Mouse (Mus musculus) ovary, postnatal 14 days (tissue): ENCODE results near the gene Ppm1l.
"Not testable (repeated sequence)": the region's sequence is repeated elsewhere in the genome, so short reads cannot be mapped to it uniquely, and the experiment has no call there.

Experiments
- DNase-seq: peaks from one replicate; pipeline ENCODE4 v3.0.0; 2022; ENCODE audit warnings: low spot score

Gene Ppm1l

GRCm38 (mm10) chr3:69535941-69536647 is 219.4 kb downstream of the Ppm1l start:
- no peak for DNase-seq

GRCm38 (mm10) chr3:69542962-69543361 is 226.3 kb downstream of the Ppm1l start:
- DNase-seq, result no peak

DNA sequence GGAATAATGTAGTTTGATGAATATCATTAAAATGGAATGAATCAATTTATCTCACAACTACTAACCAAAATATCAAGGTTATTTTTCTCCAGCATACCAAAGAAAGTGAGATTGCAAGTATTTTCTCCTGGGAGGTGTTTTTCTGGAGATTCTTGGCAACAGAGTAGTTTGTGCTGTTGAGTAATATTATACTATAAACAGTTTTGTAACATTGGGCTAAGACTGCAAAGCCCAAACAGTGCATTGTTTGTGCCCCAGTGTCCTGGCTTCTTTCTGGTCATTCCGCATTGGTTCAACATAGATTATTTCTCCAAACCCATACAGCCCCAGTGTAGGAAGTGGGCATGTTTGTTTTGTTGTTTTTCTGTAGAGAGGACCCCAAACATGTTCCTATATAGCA is 227.1 kb downstream of the Ppm1l start:
- DNase-seq, result no peak

DNA sequence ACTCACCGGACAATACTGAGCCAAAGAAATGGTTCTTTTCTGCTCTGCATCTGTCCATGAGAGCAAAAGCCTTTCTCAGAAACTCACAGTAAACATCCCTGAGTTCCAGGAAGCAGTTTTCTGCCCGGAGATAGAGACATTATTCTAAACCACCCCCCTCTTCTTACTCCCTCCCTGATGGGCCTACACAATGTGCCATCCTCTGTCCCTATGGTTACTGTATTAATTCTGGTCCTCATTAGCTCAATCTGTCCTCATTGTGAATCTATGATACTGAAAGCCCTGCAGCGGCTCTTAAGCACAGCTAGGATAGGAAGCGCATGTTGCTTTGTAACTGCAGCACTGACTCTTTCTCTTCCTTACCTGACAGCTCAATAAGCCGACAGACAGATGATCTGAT is 228.4 kb downstream of the Ppm1l start:
- DNase-seq, result no peak

DNA sequence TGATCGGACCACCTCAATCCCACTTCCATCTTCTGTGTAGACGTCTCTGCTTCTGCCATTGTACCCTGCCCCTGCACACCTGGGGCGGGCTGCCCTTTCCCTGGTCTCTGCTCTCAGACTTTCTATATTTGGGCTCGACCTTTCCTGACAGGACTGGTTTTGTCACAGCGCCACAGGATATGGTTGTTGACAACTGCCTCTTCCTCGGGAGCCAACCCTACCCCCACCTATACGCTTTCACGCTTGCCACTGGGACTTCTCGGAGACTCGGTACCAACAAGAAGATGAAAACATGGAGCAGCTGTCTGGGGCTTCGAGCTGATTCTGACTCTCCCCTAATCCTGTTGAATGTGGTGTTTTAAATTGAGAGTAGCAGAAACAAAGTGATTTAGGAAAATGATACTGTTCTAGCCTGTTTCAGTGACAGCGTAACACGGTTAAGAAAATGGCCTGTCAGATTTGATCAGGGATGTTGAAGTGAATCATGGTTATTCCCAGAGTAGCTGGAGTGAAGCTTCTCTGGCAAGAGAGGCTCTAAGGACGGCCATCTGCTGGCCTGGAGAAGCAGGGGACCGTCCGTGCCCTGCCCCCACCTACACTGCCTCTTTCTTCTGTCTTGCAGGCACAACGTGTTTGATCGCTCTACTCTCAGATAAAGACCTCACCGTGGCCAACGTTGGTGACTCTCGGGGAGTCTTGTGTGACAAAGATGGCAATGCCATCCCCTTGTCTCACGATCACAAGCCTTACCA is 232.2 kb downstream of the Ppm1l start:
- DNase-seq, result no peak

- DNase-seq, result no peak
Observed at GRCm38 (mm10) chr3:69549602-69550001, 232.9 kb downstream of the Ppm1l start.

DNA sequence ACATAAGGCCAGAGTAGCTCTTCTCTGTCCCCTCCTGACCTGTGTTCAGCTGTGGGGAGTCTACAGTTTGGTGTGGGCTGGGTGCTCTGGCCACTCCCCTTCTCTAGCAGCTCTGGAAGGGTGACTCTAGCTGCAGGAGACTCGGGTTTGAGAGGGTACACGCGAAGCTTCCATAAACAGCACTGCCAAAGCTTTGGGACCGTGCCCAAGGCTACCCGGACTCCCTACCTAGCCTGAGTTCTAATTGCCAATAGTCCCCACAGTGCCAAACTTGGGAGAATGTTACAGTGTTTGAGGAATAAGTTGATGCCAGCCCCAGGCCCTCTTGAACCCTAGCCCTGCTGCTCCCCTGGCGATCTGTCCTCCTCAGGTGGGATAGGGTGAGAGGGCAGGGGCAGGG is 238.8 kb downstream of the Ppm1l start:
- DNase-seq, result no peak

GRCm38 (mm10) chr3:69556092-69556778 is 239.6 kb downstream of the Ppm1l start:
- DNase-seq, result no peak

GRCm38 (mm10) chr3:69559316-69559974 is 242.8 kb downstream of the Ppm1l start:
- no peak for DNase-seq

DNA sequence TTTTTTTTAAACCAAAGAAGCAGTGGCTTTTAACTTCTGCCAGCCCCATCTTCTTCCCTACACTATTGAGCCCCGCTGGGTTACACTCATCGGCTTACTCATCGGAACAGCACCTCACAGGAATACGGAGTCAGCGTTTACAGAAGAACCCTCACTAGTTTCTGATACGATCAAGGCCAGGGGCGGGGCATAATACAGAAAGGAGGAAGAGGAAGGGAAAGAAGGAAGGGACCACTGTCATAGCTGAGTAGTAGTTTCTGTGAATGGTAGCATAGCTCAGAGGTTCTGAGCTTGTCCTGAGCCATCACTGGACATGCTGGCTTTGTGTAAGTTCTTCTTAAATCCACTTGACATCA is 243.3 kb downstream of the Ppm1l start:
- DNase-seq, result no peak

DNA sequence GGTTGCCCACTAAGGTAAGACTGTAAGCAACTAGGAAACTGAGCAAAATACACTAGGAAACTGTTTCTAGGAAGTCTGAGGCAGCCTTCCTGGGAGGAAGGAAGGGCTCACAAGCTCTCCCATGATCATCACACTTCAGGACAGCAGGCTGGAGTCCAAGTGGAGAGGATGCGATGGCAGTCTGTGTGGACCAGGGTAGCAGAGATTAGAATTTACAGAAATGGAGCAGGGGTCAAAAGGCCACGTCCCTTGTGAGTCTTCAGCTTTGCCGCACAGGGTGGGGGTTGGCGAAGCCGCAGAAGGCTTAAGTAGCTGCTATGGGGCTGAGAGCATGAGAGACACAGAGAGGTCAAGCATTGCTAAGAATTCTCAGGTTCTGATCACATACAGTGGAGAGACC is 245.0 kb downstream of the Ppm1l start:
- DNase-seq, result no peak

GRCm38 (mm10) chr3:69563406-69563805 is 246.7 kb downstream of the Ppm1l start:
- DNase-seq, result no peak

DNA sequence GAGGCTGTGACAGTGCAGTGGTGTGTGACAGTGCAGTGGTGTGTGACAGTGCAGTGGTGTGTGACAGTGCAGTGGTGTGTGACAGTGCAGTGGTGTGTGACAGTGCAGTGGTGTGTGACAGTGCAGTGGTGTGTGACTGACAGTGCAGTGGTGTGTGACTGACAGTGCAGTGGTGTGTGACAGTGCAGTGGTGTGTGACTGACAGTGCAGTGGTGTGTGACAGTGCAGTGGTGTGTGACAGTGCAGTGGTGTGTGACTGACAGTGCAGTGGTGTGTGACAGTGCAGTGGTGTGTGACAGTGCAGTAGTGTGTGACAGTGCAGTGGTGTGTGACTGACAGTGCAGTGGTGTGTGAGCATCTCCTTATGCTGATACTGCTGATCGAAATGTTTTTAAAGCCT is 248.9 kb downstream of the Ppm1l start:
- not testable (repeated sequence) for DNase-seq

DNA sequence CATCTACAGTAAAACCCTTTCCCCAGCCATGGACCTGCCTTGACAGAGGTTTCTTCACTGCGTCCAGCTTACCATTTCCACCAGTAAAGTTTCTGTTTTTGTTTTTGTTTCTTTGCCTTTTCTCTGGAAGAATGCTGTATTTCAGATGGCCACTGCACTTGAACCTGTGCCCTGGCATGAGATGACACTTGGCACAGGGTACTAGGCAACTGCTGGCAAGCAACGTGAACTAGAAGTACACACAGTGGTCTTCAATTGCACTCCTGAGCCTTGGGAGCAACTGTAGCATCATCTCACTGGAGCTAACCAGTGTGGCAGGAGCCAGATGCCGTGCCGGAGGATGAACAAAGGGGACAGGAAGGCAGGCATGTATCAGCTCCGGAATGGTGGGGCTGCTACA is 255.9 kb downstream of the Ppm1l start:
- no peak for DNase-seq

- DNase-seq, result no peak
Observed at GRCm38 (mm10) chr3:69575577-69575976, 258.9 kb downstream of the Ppm1l start.

GRCm38 (mm10) chr3:69576715-69577114 is 260.1 kb downstream of the Ppm1l start:
- no peak for DNase-seq

DNA sequence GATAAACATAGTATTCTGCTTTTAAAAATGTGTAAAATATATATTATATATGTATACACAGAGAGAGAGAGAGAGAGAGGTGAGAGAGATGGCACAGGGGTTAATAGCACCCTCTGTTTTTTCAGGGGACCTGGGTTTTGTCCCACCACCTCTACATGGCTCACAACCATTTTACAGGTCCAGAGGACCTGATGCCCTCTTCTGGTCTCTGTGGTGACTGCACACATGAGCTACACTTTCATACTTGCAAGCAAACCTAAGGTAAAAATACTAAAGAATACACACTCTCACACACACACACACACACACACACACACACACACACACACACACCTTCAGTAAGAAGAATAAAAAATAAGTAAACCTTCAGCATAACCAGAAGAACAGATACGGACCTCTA is 262.1 kb downstream of the Ppm1l start:
- DNase-seq, result no peak

DNA sequence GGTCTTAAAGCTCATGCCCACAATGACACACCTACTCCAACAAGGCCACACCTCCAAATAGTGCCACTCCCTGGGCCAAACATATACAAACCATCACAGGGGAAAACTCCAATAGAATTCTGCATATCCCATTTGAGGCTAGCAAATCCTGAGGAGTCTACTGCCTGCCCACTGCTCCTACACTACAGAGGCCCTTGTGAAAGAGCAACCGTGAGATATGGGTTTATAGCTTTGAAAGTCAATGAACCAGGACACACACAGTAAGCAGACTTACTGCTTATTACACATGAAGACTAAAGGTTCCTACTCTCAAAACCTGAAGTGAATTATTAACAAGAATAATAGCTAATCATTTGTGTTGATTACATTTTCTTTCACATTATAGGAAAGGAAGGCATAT is 267.1 kb downstream of the Ppm1l start:
- no peak for DNase-seq

- DNase-seq, result no peak
Observed at GRCm38 (mm10) chr3:69588101-69588760, 271.6 kb downstream of the Ppm1l start.

GRCm38 (mm10) chr3:69593426-69593825 is 276.8 kb downstream of the Ppm1l start:
- DNase-seq, result no peak

GRCm38 (mm10) chr3:69594071-69594470 is 277.4 kb downstream of the Ppm1l start:
- no peak for DNase-seq

DNA sequence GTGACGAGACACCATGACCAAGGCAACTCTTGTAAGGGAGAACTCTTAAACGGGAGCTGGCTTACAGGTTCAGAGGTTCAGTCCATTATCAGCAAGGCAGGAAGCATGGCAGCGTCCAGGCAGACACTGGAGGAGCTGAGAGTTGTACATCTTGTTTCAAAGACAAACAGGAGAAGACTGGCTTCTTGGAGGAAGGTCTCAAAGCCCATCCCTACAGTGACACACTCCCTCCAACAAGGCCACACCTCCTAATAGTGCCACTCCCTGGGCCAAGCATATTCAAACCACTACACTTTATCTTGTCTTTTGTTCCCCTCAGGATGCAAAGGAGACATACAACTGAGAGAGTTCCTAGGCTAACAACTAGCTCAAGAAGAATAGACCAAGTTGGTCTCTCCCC is 279.5 kb downstream of the Ppm1l start:
- no peak for DNase-seq
